24 mouse cellular contexts compared by ENCODE assay signal in the genomic region with DNA sequence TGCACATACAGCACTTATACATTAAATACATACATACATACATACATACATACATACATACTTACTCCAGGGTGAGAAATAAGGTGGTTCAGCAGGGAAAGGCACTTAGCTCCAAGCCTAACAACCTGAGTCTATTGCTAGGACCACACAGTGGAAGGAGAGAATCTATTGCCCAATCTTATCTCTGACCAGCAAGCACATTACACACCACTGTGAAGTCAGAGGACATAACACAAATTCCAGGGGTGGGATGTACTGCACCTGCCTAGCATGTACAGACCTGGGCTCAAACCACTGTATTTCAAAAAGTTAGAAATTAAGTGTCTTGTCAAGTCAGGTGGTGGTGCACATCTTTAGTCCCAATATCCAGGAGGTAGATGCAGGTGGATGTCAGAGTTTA. TPM values are rescaled to one million over a fixed set of nuclear protein-coding genes. Genes with fewer than 3 reads are reported as not detected.
A peak's percentile ranks its signal among the peaks of the same experiment; 100 is the strongest.
DNase-seq lines count a peak whose midpoint lies in the region; ATAC-seq and TF ChIP-seq lines count a peak whose summit lies in the region.
"Had no signal": no experiment of that assay in that cellular context is flagged by ENCODE, and none has a peak within 500 bp of the region (broad histone marks: within the 10 kb centered on the region; RNA-seq: fewer than 3 reads in every experiment).

No protein-coding gene starts in this region.

- H3K27ac ChIP-seq in liver, embryonic 13.5 days = no peak overlapping the region
- no peak overlapping the region for H3K27ac ChIP-seq in intestine, postnatal 0 days (ENCODE audit: low read depth, low read length)
- H3K27ac ChIP-seq: embryonic facial prominence, embryonic 15.5 days; forebrain, embryonic 10.5 days; gastrocnemius, adult 2 months; heart, adult 2 months; heart, embryonic 15.5 days; hindbrain, embryonic 10.5 days; hindbrain, embryonic 15.5 days had no signal

- peak overlapping the region; percentile 20; the same call in 1 of the 2 replicates for H3K9ac ChIP-seq in liver, embryonic 13.5 days
- H3K9ac ChIP-seq in intestine, postnatal 0 days (ENCODE audit: low read depth, low read length) = no peak overlapping the region
- H3K9ac ChIP-seq: embryonic facial prominence, embryonic 15.5 days; heart, embryonic 15.5 days; hindbrain, embryonic 15.5 days had no signal

- H3K4me3 ChIP-seq in liver, embryonic 13.5 days (replicated peaks) = no peak overlapping the region
- H3K4me3 ChIP-seq in intestine, postnatal 0 days (ENCODE audit: low read depth, low read length) = no peak overlapping the region
- H3K4me3 ChIP-seq: embryonic facial prominence, embryonic 15.5 days; erythroblast, embryonic 14.5 days; forebrain, embryonic 10.5 days; gastrocnemius, adult 2 months; heart, adult 2 months; heart, embryonic 15.5 days; hindbrain, embryonic 10.5 days; hindbrain, embryonic 15.5 days had no signal

- DNase-seq in 416B (ENCODE audit: low read depth) = peak; percentile 38
- no peak for DNase-seq in liver, embryonic 13.5 days
- no peak for DNase-seq in gastrocnemius, postnatal 4 days (ENCODE audit: low spot score in 2 of 2)
- no peak for DNase-seq in testis, postnatal 14 days (ENCODE audit: low spot score)
- DNase-seq: adrenal gland, postnatal 25 days; cerebellum, adult 8-10 months; cerebellum, postnatal 14 days; embryo, embryonic 11 days; gastrocnemius, adult 2 months; gastrocnemius, postnatal 25 days; heart, adult 2 months; heart, postnatal 14 days had no signal

- peaks cover 66% of the 10 kb centered on the region for H3K4me1 ChIP-seq in liver, embryonic 13.5 days (replicated peaks)
- H3K4me1 ChIP-seq in intestine, postnatal 0 days (replicated peaks; ENCODE audit: control insufficient read depth, insufficient read depth, low read length) = no peaks in the 10 kb centered on the region; the same call in 1 of the 2 replicates

- H3K36me3 ChIP-seq in liver, embryonic 13.5 days = peaks cover 45% of the 10 kb centered on the region
- no peaks in the 10 kb centered on the region; the same call in 1 of the 2 replicates for H3K36me3 ChIP-seq in intestine, postnatal 0 days (ENCODE audit: control insufficient read depth, insufficient read depth)
- H3K36me3 ChIP-seq: heart, embryonic 15.5 days; hindbrain, embryonic 15.5 days had no signal

- no peak for TF ChIP-seq CTCF in intestine, postnatal 0 days (IDR thresholded peaks at IDR 0.05; ENCODE audit: low read depth)

- no peaks in the 10 kb centered on the region for H3K9me3 ChIP-seq in liver, embryonic 13.5 days (replicated peaks)
- H3K9me3 ChIP-seq in intestine, postnatal 0 days (ENCODE audit: control insufficient read depth) = no peaks in the 10 kb centered on the region
- H3K9me3 ChIP-seq: embryonic facial prominence, embryonic 15.5 days; heart, embryonic 15.5 days; hindbrain, embryonic 10.5 days; hindbrain, embryonic 15.5 days had no signal

- H3K27me3 ChIP-seq in liver, embryonic 13.5 days = no peaks in the 10 kb centered on the region
- H3K27me3 ChIP-seq in intestine, postnatal 0 days (replicated peaks; ENCODE audit: control insufficient read depth, insufficient read depth, low read length) = no peaks in the 10 kb centered on the region
- H3K27me3 ChIP-seq: embryonic facial prominence, embryonic 15.5 days; heart, embryonic 15.5 days; hindbrain, embryonic 15.5 days had no signal

- H3K4me2 ChIP-seq in liver, embryonic 13.5 days = no peak overlapping the region; the same call in 1 of the 2 replicates
- no peak overlapping the region for H3K4me2 ChIP-seq in intestine, postnatal 0 days (replicated peaks; ENCODE audit: low read depth)
- H3K4me2 ChIP-seq: embryonic facial prominence, embryonic 15.5 days; heart, embryonic 11.5 days; heart, embryonic 15.5 days; hindbrain, embryonic 15.5 days had no signal

- peak; percentile 40 for ATAC-seq in granulocyte monocyte progenitor cell, adult 5-6 weeks (replicated peaks; ENCODE audit: poor library complexity, severe bottlenecking)
- peak; percentile 52 for ATAC-seq in liver, embryonic 13.5 days (ENCODE audit: low read depth)
- ATAC-seq in megakaryocyte progenitor cell, adult 5-6 weeks (replicated peaks; ENCODE audit: poor library complexity) = peak; percentile 15; the same call in 1 of the 2 replicates
- ATAC-seq in intestine, postnatal 0 days = no peak
- ATAC-seq: forebrain, embryonic 14.5 days; inflammation-experienced regulatory T-cells, adult 6 months had no signal

RNA-seq across cellular contexts. Expression of a gene that starts 5.5 kb away (rescaled TPM):
- 104 and 128 TPM in 2 replicates for total RNA-seq in granulocyte monocyte progenitor cell, adult 5-6 weeks (2014; fragmentation: Nextera tagmentation)
- total RNA-seq in granulocyte monocyte progenitor cell, adult 5-6 weeks (2017) = 133 and 173 TPM in 2 replicates
- polyA plus RNA-seq in liver, embryonic 13.5 days (2015; fragmentation: Nextera tagmentation; extraction: Ambion mirVana) = 19.1 and 25.9 TPM in 2 replicates
- total RNA-seq in megakaryocyte progenitor cell, adult 5-6 weeks (2015) = 114 and 116 TPM in 2 replicates
- total RNA-seq in megakaryocyte progenitor cell, adult 5-6 weeks (2017) = 116 and 153 TPM in 2 replicates
- total RNA-seq in gastrocnemius, postnatal 4 days (2021) = 10 to 100 TPM; 41.5 to 45.7 TPM
- polyA plus RNA-seq in intestine, postnatal 0 days (2015; fragmentation: Nextera tagmentation; extraction: Ambion mirVana) = 18.4 and 19.6 TPM in 2 replicates

RNA-seq across cellular contexts. Expression of a gene that starts 49.1 kb away (rescaled TPM):
- total RNA-seq in granulocyte monocyte progenitor cell, adult 5-6 weeks (2014; fragmentation: Nextera tagmentation) = 70.3 and 72.3 TPM in 2 replicates
- total RNA-seq in granulocyte monocyte progenitor cell, adult 5-6 weeks (2017) = 77.0 and 92.0 TPM in 2 replicates
- 5.4 and 5.8 TPM in 2 replicates for polyA plus RNA-seq in liver, embryonic 13.5 days (2015; fragmentation: Nextera tagmentation; extraction: Ambion mirVana)
- total RNA-seq in megakaryocyte progenitor cell, adult 5-6 weeks (2015) = 29.2 and 42.9 TPM in 2 replicates
- 78.9 and 97.7 TPM in 2 replicates for total RNA-seq in megakaryocyte progenitor cell, adult 5-6 weeks (2017)
- 10 to 100 TPM; 51.1 to 57.3 TPM for total RNA-seq in gastrocnemius, postnatal 4 days (2021)
- 11.7 and 14.4 TPM in 2 replicates for polyA plus RNA-seq in intestine, postnatal 0 days (2015; fragmentation: Nextera tagmentation; extraction: Ambion mirVana)
